Mouse (Mus musculus) embryonic facial prominence, embryonic 14.5 days (tissue): ENCODE results near the gene Jak1. TPM values are rescaled to one million over a fixed set of nuclear protein-coding genes. Genes with fewer than 3 reads are reported as not detected.

Source experiments
- ATAC-seq: fragments of 200-750 bp; cut with Nextera tagmentation; 2 replicates; pipeline ENCODE4 v1.8.0; 2017; ENCODE audit warnings: low read depth, moderate number of reproducible peaks, moderate TSS enrichment
- DNase-seq: peaks from one replicate; pipeline ENCODE4 v3.0.0-alpha.2; 2015; ENCODE audit warnings: low spot score
- H3K27ac ChIP-seq: fragments of 300-500 bp; sonication (generic); replicated peaks from 2 replicates; pipeline ENCODE4 v1.5.1; 2014; ENCODE audit warnings: low read depth, mild to moderate bottlenecking, low read length, moderate library complexity
- H3K27me3 ChIP-seq: fragments of 300-500 bp; sonication (generic); replicated peaks from 2 replicates; pipeline ENCODE4 v1.6.1; 2014; ENCODE audit warnings: low read length; ENCODE audit not compliant: control insufficient read depth, insufficient read depth
- H3K36me3 ChIP-seq: fragments of 300-500 bp; sonication (generic); 2 replicates; pipeline ENCODE4 v1.6.1; 2014; ENCODE audit warnings: low read length, mixed read lengths; ENCODE audit not compliant: control insufficient read depth, insufficient read depth
- H3K4me1 ChIP-seq: fragments of 300-500 bp; sonication (generic); 2 replicates; pipeline ENCODE4 v1.6.1; 2014; ENCODE audit warnings: antibody characterized with exemption, low read length; ENCODE audit not compliant: control insufficient read depth, insufficient read depth
- H3K4me2 ChIP-seq: fragments of 300-500 bp; sonication (generic); 2 replicates; pipeline ENCODE4 v1.6.1; 2014; ENCODE audit warnings: low read depth, mild to moderate bottlenecking, low read length, moderate library complexity, mixed read lengths
- H3K4me3 ChIP-seq: fragments of 300-500 bp; sonication (generic); 2 replicates; pipeline ENCODE4 v1.5.1; 2014; ENCODE audit warnings: low read depth, mild to moderate bottlenecking, low read length
- H3K9ac ChIP-seq: fragments of 300-500 bp; sonication (generic); 2 replicates; pipeline ENCODE4 v1.6.1; 2014; ENCODE audit warnings: low read depth, mild to moderate bottlenecking, low read length, moderate library complexity, mixed read lengths
- H3K9me3 ChIP-seq: fragments of 300-500 bp; sonication (generic); 2 replicates; pipeline ENCODE4 v1.6.1; 2016; ENCODE audit warnings: low read length; ENCODE audit not compliant: control insufficient read depth
- WGBS: fragments of 180-500 bp; shearing (Covaris S2); extraction: QIAGEN DNeasy Blood & Tissue Kit; methylation state at CpG from one replicate; pipeline ENCODE4 v1.1.7; 2014; 5-methylcytosine and 5-hydroxymethylcytosine counted together
- polyA plus RNA-seq: library from polyadenylated mRNA; unstranded; fragments of >200 nt; fragmentation: Nextera tagmentation; extraction: Ambion mirVana; gene quantifications from 2 replicates; pipeline ENCODE4 v1.2.1, GENCODE M21; 2014

Gene Jak1
- polyA plus RNA-seq, 1 experiment from 2014 or later: 82.2 TPM

DNA sequence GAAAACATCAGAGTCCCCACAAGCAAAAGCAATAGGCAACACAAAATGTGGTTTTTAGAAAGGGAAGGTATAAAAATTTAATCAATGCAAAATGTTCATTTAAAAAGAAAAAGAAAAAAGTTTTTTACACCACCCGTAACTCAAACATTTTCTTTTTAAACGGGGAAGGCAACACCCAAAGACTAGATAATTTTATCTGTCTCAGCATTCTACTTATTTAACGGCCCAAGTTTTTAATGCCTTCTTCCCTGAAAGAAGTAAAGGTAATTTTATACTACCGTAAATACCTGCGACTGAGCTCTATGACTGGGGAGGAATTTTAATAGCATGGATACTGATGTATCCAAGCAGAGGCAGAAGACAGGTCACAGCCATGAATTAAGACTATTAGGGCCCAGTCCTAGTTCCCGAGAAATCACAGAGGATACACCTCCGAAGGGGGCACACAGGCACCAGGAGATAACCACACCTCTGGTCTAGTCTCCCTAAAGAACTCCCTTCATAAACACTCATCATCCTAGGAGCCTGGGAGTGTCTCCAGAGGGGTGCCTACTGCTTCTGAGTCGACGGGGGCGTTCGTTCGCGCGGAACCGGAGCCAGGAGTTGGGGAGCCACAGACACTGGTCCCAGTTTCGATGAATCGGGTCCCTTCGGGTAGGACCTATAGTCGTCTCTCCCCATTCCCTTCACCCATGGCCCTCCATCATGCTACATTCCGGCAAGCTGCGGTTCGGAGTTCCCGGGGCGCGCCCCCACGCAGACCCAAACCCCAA, 928 bp downstream of the Jak1 start:
- no peaks in the 10 kb centered on the region for H3K9me3 ChIP-seq
- H3K4me1 ChIP-seq: peaks cover 14% of the 10 kb centered on the region
- peak overlapping the region; percentile 86 for H3K4me2 ChIP-seq
- no peaks in the 10 kb centered on the region for H3K27me3 ChIP-seq
- WGBS: 5% methylated on average over 25 of the region's 26 CpGs
- peak overlapping the region; percentile 78 for H3K4me3 ChIP-seq
- peak overlapping the region; percentile 91 for H3K9ac ChIP-seq
- H3K27ac ChIP-seq: peak overlapping the region; percentile 79; the same call in 1 of the 2 replicates
- H3K36me3 ChIP-seq: no peaks in the 10 kb centered on the region
- ATAC-seq: peak; percentile 12; the same call in 1 of the 2 replicates
- no peak for DNase-seq

DNA sequence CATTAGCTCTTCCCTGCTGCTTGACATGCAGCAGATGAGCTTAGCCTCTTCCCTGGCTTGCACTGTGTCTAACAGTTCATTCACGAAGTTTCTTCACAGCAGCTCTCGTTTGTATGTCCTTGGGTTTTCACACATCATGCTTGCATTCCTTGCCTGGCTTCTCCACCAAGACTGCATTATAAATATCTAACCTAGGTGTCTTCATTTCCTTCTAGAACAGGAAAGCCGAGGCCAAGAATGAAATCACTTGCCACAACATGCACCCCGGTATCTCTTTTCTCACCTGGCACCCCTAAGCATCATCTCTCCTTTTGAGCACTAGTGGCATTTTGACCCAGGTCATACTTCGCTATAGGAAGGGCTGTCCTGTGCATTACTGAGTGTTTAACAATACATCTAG, 3.5 kb downstream of the Jak1 start:
- Histone ChIP-seq H3K27me3 (no peaks in the 10 kb centered on the region), H3K36me3 (no peaks in the 10 kb centered on the region), H3K27ac (no peak overlapping the region), H3K9me3 (no peaks in the 10 kb centered on the region), H3K9ac (no peak overlapping the region), H3K4me3 (no peak overlapping the region), H3K4me1 (peaks cover 14% of the 10 kb centered on the region), H3K4me2 (no peak overlapping the region)
- no peak for ATAC-seq
- 83% methylated on average over 5 of the region's 5 CpGs for WGBS
- no peak for DNase-seq

DNA sequence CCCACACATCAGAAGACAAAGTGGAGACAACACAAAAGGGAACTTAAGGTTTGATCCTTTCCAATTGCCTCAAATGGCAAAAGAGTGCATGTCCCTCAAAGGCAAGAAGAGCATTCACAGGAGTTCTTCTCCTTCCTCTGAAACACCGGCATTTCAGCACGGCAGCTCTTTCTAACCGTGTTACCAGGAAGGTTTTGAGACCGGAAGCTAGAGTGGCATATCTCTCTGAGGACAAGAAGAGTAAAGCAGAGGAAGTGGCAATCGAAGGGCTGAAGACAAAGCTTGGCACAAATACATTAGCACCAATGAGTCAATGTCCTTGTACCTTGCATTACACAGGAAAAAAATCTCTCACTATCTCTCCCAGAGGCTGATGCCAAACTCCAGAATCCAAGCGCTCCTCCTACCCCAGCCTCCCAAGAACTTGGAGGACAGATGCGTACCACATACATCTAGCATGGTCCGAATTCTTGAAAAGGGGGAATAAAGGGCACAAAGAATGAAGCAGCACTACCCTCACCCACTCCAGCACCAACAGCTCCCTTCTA, 4.3 kb downstream of the Jak1 start:
- DNase-seq: no peak
- no peak for ATAC-seq
- H3K4me3 ChIP-seq: no peak overlapping the region
- no peak overlapping the region for H3K9ac ChIP-seq
- no peak overlapping the region for H3K4me2 ChIP-seq
- H3K9me3 ChIP-seq: no peaks in the 10 kb centered on the region
- H3K4me1 ChIP-seq: peaks cover 14% of the 10 kb centered on the region
- H3K27me3 ChIP-seq: no peaks in the 10 kb centered on the region
- H3K36me3 ChIP-seq: no peaks in the 10 kb centered on the region
- WGBS: 82% methylated on average over 8 of the region's 8 CpGs
- H3K27ac ChIP-seq: no peak overlapping the region

DNA sequence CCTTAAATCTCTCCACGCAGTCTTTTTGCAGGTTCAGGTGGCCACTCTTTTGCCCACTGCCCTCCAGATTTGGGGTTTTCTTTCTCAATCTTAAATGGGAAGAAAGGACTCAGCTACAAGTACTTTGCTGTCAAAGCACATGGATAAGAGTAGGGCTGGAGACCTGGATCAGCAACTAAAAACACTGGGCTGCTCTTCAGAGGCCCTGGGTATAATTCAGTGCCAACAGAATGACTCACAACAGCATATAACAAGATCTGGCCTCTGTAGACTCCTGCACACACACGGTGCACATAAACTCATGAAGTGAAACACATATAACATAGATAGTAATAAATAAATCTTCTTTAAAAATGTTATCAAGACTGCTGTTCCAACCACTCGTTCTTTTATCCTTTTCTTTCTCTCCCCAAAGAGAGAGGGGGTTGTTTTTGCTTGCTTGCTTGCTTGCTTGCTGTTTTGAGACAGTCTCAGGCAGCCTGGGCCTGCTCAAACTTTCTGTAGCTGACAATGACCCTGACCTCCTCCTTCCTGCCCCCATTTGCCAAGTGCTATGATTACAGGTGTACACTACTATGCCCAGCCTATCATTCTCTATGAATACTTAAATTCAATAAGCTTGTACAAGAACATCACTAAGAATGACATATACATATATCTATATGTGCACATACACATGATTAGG, 8.4 kb downstream of the Jak1 start:
- Histone ChIP-seq H3K9me3 (no peaks in the 10 kb centered on the region), H3K27ac (no peak overlapping the region), H3K4me2 (no peak overlapping the region), H3K4me1 (peaks cover 13% of the 10 kb centered on the region; the same call in 1 of the 2 replicates), H3K4me3 (no peak overlapping the region), H3K9ac (no peak overlapping the region), H3K27me3 (no peaks in the 10 kb centered on the region), H3K36me3 (no peaks in the 10 kb centered on the region)
- ATAC-seq (no peak), DNase-seq (no peak)
- WGBS: 67% methylated on average over 3 of the region's 3 CpGs

DNA sequence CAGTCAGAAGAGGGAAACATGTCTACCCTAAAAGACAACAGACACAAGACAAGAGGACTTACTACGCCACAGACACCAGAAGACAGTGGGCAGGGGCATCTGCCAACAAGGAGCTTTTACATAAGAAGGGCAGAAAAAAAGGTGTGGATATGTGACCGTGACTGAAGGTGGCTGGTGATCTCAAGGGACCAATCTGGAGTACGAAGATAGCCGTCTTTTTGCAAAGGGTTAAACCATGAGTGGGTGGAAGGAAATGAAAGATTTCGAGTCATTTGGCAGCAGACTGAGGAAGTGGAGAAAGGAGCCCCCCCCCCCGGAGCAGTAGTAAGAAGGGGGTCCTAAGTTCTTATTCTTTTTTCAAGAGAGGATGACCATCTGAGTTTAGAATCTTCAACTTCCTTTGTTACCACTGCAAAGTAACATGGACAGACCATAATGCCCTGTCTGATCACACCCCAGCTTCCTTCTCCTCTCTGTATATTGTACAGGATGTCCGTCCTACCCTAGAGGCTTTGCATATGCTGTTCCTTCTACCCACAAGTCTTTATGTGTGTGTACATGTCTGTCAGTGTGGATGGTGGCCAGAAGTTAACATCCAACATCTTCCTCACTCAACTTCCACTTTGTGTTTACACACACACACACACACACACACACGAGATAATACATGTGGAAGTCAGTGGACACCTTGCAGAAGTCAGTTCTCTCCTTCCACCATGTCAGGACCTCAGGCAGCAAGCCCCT, 10.3 kb downstream of the Jak1 start:
- Histone ChIP-seq H3K4me1 (peaks cover 13% of the 10 kb centered on the region; the same call in 1 of the 2 replicates), H3K4me3 (no peak overlapping the region), H3K4me2 (no peak overlapping the region), H3K27ac (no peak overlapping the region), H3K9ac (no peak overlapping the region), H3K36me3 (no peaks in the 10 kb centered on the region), H3K9me3 (no peaks in the 10 kb centered on the region), H3K27me3 (no peaks in the 10 kb centered on the region)
- DNase-seq (no peak), ATAC-seq (no peak)
- WGBS: 75% methylated on average over 8 of the region's 8 CpGs

DNA sequence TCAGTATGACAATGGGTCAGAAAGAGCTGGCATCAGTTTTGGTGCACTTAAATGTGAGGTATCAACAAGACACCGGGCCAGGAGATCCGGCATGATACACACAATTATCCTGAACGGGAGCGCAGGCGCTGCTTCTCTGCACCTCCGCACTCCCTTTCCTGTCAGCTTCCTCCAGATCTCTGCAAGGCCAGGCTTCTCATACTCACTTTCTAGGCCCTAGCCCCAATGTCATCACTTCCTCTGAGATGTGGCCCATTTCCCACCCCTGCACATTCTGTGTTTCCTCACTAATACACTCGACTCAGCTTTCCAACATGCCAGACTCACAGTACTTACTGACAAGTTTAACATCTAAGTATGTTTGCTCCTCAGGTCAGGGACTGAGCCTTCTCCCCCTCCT, 11.1 kb downstream of the Jak1 start:
- H3K9ac ChIP-seq: no peak overlapping the region
- H3K4me1 ChIP-seq: peaks cover 13% of the 10 kb centered on the region; the same call in 1 of the 2 replicates
- H3K36me3 ChIP-seq: no peaks in the 10 kb centered on the region
- no peak for DNase-seq
- WGBS: 76% methylated on average over 7 of the region's 7 CpGs
- ATAC-seq: no peak
- no peak overlapping the region for H3K4me3 ChIP-seq
- H3K27ac ChIP-seq: no peak overlapping the region
- no peaks in the 10 kb centered on the region for H3K27me3 ChIP-seq
- H3K4me2 ChIP-seq: no peak overlapping the region
- H3K9me3 ChIP-seq: no peaks in the 10 kb centered on the region

DNA sequence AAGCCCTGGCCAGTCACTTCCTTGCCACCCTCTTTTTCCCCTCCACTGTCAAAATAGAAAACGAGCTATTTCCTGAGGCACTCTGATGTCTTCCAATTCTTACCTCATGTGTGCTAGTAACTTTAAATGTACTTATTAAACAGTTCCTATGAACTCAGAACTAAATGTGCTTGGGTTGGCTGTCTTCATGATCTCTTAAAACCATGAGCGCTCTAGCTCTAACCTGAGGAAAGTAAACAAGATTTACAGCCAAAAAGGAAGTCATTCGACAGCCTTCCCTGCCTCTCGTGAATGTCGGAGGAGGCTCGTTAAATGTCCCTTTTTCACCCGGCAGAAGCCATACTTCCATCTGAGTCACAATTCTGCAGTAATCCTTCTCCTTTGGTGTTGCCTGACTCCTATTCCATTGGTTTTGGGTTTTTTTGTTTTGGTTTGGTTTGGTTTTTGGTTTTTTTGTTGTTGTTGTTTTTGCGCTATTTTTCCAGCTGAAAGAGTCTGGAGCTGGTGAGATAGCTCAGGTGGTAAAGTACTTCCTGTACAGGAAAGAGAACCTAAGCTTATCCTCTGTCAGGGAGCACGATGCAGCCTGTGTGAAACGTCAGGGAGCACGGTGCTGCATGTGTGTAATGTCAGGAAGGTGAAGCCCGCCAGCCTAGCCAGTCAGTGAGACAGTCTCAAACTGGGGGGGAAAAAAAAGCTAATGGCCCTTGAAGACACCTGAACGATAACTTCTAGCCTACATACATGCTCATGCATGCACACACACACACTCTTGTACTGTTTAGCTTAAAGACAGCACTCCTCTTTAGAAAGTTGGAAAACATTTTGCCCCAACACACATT, 12.1 kb downstream of the Jak1 start:
- Histone ChIP-seq H3K4me3 (no peak overlapping the region), H3K27ac (no peak overlapping the region), H3K9ac (no peak overlapping the region), H3K36me3 (no peaks in the 10 kb centered on the region), H3K4me2 (no peak overlapping the region), H3K4me1 (peaks cover 13% of the 10 kb centered on the region; the same call in 1 of the 2 replicates), H3K9me3 (no peaks in the 10 kb centered on the region), H3K27me3 (no peaks in the 10 kb centered on the region)
- DNase-seq (no peak), ATAC-seq (no peak)
- WGBS: 63% methylated on average over 13 of the region's 13 CpGs

DNA sequence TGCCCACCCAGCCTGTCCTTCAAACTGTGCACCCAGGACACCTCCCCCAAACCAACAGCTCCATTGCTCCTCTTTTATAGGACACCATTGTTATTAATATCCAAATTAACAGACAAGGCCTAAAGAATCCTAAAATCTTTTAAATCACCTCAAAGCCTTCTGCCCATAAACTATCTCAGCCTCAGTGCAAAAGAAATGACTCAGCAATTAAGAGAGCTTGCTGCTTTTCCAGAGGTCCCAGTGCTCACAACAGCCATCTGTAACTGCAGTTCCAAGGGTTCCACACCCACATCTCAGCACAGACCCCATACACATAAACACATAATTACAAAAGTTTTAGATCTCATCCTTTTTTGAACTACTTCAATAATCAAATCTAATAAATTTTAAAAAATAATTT, 13.1 kb downstream of the Jak1 start:
- ATAC-seq (no peak), DNase-seq (no peak)
- Histone ChIP-seq H3K9me3 (no peaks in the 10 kb centered on the region), H3K27me3 (no peaks in the 10 kb centered on the region), H3K4me3 (no peak overlapping the region), H3K4me1 (peaks cover 13% of the 10 kb centered on the region; the same call in 1 of the 2 replicates), H3K27ac (no peak overlapping the region), H3K36me3 (no peaks in the 10 kb centered on the region), H3K9ac (no peak overlapping the region), H3K4me2 (no peak overlapping the region)
